Mouse (Mus musculus): ENCODE measurements at regions not wholly inside any gene's neighbourhood (a gene's known extent, or its start where the extent isn't known, plus 50 kb on each side); places are given as distances from the start of the nearest gene placed in this dataset.

DNA sequence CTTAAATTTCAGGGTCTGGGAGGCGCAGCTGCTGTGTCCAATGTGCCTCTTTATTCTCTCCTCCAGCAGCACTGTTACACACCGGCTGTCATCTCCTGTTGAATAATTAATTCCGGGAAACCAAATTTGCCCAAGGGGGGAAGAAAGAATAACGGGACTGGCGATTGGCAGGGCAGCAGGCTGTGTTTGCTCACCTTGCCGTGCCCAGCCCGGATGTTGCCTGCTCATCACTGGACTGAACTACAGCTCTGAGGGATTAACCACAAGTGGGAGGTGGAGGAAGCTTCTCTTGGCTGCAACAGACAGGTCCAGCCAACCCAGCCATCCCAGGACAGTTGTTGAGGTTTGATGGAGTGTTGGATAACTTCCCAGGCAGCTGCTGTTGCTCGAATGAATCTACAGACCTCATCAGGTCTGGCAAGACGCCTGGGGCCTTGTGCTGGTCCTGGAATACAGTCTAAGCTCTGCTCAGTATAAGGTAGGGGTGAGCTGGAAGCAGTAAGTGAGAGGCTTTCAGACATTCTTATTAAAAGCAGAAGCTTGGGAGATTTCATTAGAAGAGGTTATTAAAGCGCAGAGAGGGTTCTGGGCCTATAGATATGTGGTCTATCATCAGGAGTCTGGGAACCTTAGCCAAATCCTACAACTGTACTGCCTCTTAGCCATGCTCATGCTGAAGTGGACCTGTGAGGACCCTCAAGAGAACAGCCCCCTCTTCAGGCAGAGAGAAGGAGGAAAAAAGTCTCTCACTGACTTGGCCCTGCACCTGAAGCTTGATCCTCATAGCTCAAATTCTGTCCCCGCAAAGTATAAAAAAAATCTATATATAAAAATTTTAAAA, 291.8 kb downstream of the Il20rb start:
- DNase-seq (ENCODE audit: low spot score in 2 of 2), result peak in 1 of 2 experiments; percentile 6

- no peak for DNase-seq (ENCODE audit: low spot score in 2 of 2)
Measured at GRCm38 (mm10) chr9:100194158-100194557, 292.4 kb downstream of the Il20rb start.

GRCm38 (mm10) chr9:100184081-100184480, 302.5 kb downstream of the Il20rb start:
- no peak for DNase-seq (ENCODE audit: low spot score in 2 of 2)

- no peak for DNase-seq (ENCODE audit: low spot score in 2 of 2)
Measured at GRCm38 (mm10) chr9:100176291-100176690, 300.3 kb upstream of the Sox14 start.

GRCm38 (mm10) chr9:100166256-100166655, 290.3 kb upstream of the Sox14 start:
- DNase-seq (ENCODE audit: low spot score in 2 of 2), result no peak

- DNase-seq (ENCODE audit: low spot score in 2 of 2), result no peak
Measured at GRCm38 (mm10) chr9:100161961-100162360, 286.0 kb upstream of the Sox14 start.
